Mouse (Mus musculus): ENCODE measurements around the gene Gm17604. TPM values are rescaled to one million over a fixed set of nuclear protein-coding genes. Genes with fewer than 3 reads are reported as not detected.

Gm17604 gene
- polyA plus RNA-seq (2012; rRNA removed): not detected in 2 replicates

GRCm38 (mm10) chrX:165004779-165005324 is at the start of gene Gm17604:
Gene Gm17604, minus strand, starts transcription at chrX:165004829.
- DNase-seq (ENCODE audit: low read depth, low spot score): no peak

DNA sequence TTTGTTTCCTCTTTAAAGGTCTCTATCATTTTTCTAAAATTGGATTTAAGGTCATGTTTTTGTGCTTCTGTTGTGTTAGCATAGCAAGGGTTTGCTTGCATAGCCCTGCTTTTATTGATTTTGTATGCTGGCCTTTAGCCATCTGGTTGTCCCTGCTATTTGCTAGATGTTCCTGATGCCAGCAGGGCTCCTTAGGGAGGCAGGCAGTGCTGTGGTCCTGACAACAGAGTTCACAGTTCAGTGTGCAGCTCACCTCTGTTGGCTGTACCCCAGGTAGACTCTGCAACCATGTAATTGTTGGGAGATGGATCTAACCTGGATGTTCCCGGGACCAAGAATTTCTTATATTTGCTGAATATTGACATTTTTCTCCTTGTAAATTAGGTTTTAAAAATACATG is 45.3 kb upstream of the Gm17604 start:
- 80% methylated on average over 1 of the region's 1 CpGs for WGBS
- no peak for DNase-seq (ENCODE audit: low read depth, low spot score)

- WGBS: 44% methylated on average over 4 of the region's 4 CpGs
- DNase-seq (ENCODE audit: low read depth, low spot score): no peak
These were observed 1.5 kb downstream of the Gm17604 start for GRCm38 (mm10) chrX:165003141-165003540.

GRCm38 (mm10) chrX:164980193-164980775 is 24.3 kb downstream of the Gm17604 start, which contains the start of the genes Mospd2 and Fancb:
Gene Mospd2, minus strand, starts transcription at chrX:164980375.
Gene Fancb, plus strand, starts transcription at chrX:164980592.
- peak; percentile 51 for DNase-seq (ENCODE audit: low read depth, low spot score)
- WGBS: 13% methylated on average over 25 of the region's 26 CpGs

DNA sequence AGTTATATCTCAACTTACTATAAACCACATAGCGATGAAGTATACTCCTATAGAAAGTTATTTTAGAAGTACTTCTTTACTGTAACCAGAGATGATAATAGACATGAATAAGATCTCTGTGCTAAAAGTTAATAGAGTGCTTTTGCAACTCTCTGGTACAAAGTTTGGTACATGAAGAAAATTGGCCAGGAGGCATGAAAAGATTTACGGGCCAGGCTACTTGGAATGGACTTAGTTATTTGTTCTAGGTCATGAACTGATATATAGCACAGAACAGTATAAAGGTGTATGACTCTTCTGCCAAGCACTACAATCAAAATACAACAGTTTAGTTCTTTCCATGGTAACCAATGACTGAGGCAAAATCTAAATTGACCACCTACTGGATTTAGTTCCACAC is 25.8 kb downstream of the Gm17604 start:
- DNase-seq (ENCODE audit: low read depth, low spot score): no peak
- WGBS: 68% methylated on average over 2 of the region's 2 CpGs

DNA sequence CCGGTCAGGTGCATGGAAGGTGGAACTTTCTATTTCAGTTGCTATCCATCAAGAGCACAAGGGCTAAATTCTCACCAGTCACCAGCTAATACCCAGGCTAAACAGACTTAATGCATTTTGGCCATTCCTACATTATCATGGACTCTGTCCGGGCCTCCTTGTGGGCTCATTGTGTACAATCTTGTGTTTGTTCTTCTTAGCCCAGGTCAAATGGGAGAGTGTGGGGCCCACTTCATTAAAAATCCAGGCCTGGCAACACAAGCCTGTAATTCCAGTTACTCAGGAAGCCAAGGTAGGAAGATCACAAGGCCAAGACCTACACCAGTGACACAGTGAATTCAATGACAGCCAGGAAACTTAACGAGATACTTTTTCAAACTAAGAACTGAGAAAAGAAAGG is 33.4 kb downstream of the Gm17604 start:
- WGBS: 57% methylated on average over 3 of the region's 3 CpGs
- no peak for DNase-seq (ENCODE audit: low read depth, low spot score)

DNA sequence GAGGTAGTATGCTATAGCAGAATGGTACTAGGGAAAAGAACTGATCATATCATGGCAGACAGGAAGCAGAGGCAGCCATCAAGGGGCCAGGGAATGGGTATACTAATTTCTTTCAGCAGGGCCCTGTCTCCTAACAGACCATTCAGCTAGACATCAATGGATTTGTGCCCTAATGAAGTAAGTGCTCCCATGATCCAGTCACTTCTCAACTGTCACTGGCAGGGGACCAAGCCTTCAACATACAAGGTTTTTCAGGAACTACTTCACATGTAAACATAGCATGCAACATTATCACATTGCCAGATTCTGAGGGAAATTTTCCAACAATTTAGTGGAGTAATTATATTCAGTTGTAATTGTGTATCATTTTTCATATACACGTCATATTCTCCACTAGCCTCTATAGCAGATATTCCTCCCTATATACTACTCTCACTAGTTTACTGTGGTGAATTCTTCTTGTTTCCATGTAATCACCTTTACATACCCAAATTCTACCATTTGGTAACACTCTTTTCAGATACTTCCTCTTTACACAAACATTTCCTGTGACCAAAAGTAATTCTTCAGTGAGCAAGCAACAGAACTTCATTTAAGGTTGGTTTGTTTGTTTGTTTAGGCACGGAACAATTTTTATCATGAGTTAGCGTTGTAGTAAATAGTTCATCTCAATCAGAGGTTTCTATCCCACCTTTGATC is 38.7 kb downstream of the Gm17604 start:
- no peak for DNase-seq (ENCODE audit: low read depth, low spot score)
- 79% methylated on average over 3 of the region's 3 CpGs for whole genome bisulfite sequencing

Other genes starting within 250 kb of the Gm17604 start
- gene Mospd2, start 24.5 kb downstream of the Gm17604 start, polyA plus RNA-seq (2012; rRNA removed): 2.9 and 3.4 TPM in 2 replicates
- 0.68 and 0.82 TPM in 2 replicates for gene Fancb, start 24.2 kb downstream of the Gm17604 start, polyA plus RNA-seq (2012; rRNA removed)